Mouse (Mus musculus): ENCODE data around the gene Fgfr2.

Gene Fgfr2

GRCm38 (mm10) chr7:130741099-130741498 is 2382.1 kb downstream of the Fgfr2 start:
- no peak for DNase-seq (ENCODE audit: low spot score)

GRCm38 (mm10) chr7:130734195-130734787 is 2388.9 kb downstream of the Fgfr2 start:
- DNase-seq (ENCODE audit: low spot score) = no peak

GRCm38 (mm10) chr7:130733423-130733822 is 2389.7 kb downstream of the Fgfr2 start:
- DNase-seq (ENCODE audit: low spot score) = no peak

- DNase-seq (ENCODE audit: low spot score) = no peak
These were observed 2390.2 kb downstream of the Fgfr2 start for GRCm38 (mm10) chr7:130732908-130733307.

- DNase-seq (ENCODE audit: low spot score) = no peak
These were observed 2391.4 kb downstream of the Fgfr2 start for GRCm38 (mm10) chr7:130731792-130732191.

- DNase-seq (ENCODE audit: low spot score) = no peak
These were observed 2395.6 kb downstream of the Fgfr2 start for GRCm38 (mm10) chr7:130727560-130727959.

GRCm38 (mm10) chr7:130726724-130727422 is 2396.3 kb downstream of the Fgfr2 start:
- DNase-seq (ENCODE audit: low spot score) = no peak

GRCm38 (mm10) chr7:130726185-130726584 is 2397.0 kb downstream of the Fgfr2 start:
- DNase-seq (ENCODE audit: low spot score) = no peak

GRCm38 (mm10) chr7:130720646-130721335 is 2402.4 kb downstream of the Fgfr2 start:
- DNase-seq (ENCODE audit: low spot score) = no peak

- DNase-seq (ENCODE audit: low spot score) = no peak
These were observed 2403.1 kb downstream of the Fgfr2 start for GRCm38 (mm10) chr7:130719931-130720598.

- no peak for DNase-seq (ENCODE audit: low spot score)
These were observed 2406.2 kb downstream of the Fgfr2 start for GRCm38 (mm10) chr7:130716989-130717388.

- no peak for DNase-seq (ENCODE audit: low spot score)
These were observed 2406.8 kb downstream of the Fgfr2 start for GRCm38 (mm10) chr7:130716341-130716740.

GRCm38 (mm10) chr7:130715467-130715866 is 2407.7 kb downstream of the Fgfr2 start:
- DNase-seq (ENCODE audit: low spot score) = no peak

GRCm38 (mm10) chr7:130713319-130713718 is 2409.8 kb downstream of the Fgfr2 start:
- DNase-seq (ENCODE audit: low spot score) = no peak

- no peak for DNase-seq (ENCODE audit: low spot score)
These were observed 2411.3 kb downstream of the Fgfr2 start for GRCm38 (mm10) chr7:130711851-130712250.

- no peak for DNase-seq (ENCODE audit: low spot score)
These were observed 2413.5 kb downstream of the Fgfr2 start for GRCm38 (mm10) chr7:130709372-130710274.

- no peak for DNase-seq (ENCODE audit: low spot score)
These were observed 2414.2 kb downstream of the Fgfr2 start for GRCm38 (mm10) chr7:130708940-130709339.

GRCm38 (mm10) chr7:130705230-130705629 is 2417.9 kb downstream of the Fgfr2 start:
- no peak for DNase-seq (ENCODE audit: low spot score)

- DNase-seq (ENCODE audit: low spot score) = no peak
These were observed 2421.8 kb downstream of the Fgfr2 start for GRCm38 (mm10) chr7:130701336-130701735.

- no peak for DNase-seq (ENCODE audit: low spot score)
These were observed 2424.7 kb downstream of the Fgfr2 start for GRCm38 (mm10) chr7:130698480-130698879.

Data from spleen, adult 12 weeks (tissue).